Mouse (Mus musculus): ENCODE data around the gene Hist1h4f. TPM values are rescaled to one million over a fixed set of nuclear protein-coding genes. Genes with fewer than 3 reads are reported as not detected.
"Not testable (repeated sequence)": the region's sequence is repeated elsewhere in the genome, so short reads cannot be mapped to it uniquely, and the experiment has no call there.

The Hist1h4f gene
- total RNA-seq, 2 experiments from 2014 or later = 150 to 167 TPM

DNA sequence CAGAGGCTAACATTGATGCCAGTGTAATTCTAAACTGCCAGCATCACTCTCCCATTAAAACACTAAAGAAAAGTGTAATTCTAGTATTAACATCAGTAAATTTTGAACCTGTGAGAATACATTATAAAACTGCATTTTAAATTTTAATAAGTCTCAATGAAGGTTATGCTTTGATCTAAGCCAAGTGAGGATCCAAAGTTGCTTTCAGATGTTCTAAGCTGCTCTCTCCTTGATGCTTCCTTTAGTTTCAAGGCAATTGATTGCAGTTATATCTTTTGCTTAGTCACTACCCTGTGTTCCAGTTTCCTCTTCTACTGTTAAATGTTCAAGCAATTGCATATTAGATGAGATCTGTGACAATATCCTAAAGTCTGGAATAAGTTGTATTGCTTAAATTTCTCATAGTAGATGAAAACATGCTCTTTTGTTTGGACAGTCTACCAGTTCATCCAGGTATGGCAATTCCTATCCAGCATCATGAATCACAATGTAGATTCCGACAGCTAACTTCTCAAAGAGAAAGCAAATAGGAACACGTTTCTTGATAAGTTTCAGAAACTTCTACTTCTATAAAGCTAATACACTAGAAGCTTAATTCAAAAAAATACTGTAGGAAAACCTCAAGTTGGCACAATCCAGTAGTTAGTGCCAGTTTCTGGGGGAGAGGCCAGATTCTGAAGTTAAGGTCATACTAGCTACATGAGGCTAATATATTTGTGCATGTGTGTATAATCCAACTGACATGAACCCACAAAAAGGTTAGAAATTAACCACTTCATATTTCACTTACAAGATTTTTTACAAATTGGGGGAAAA lies 21.0 kb upstream of the Hist1h4f start:
- no peak for DNase-seq (ENCODE audit: low spot score in 2 of 2)
- Histone ChIP-seq H3K4me3 (peak overlapping the region; percentile 73), H3K27ac (peak overlapping the region; percentile 95)
- TF ChIP-seq CTCF (conservative IDR thresholded peaks at IDR 0.05) = no peak

DNA sequence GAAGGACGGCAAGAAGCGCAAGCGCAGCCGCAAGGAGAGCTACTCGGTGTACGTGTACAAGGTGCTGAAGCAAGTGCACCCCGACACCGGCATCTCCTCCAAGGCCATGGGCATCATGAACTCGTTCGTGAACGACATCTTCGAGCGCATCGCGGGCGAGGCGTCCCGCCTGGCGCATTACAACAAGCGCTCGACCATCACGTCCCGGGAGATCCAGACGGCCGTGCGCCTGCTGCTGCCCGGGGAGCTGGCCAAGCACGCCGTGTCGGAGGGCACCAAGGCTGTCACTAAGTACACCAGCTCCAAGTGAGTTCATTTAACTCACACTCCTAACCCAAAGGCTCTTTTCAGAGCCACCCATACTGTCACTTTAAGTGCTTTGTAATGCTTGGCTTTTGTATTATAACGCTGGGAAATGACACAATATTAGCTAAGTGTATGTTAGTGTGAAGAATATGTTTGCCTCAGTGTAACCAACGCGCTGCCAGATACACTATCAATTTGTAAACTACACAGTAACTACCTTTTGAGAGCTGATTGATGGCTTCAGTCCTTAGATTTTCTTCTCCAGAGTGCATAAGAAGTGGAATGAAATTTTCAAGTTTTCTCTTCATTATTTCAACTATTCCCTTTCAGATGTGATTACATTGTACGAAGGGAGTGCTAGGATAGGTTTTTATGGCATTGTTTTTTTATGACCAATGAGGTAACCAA lies 20.2 kb upstream of the Hist1h4f start:
- H3K4me3 ChIP-seq = peak overlapping the region; percentile 73
- not testable (repeated sequence) for DNase-seq (ENCODE audit: low spot score in 2 of 2)
- H3K27ac ChIP-seq = peak overlapping the region; percentile 95

DNA sequence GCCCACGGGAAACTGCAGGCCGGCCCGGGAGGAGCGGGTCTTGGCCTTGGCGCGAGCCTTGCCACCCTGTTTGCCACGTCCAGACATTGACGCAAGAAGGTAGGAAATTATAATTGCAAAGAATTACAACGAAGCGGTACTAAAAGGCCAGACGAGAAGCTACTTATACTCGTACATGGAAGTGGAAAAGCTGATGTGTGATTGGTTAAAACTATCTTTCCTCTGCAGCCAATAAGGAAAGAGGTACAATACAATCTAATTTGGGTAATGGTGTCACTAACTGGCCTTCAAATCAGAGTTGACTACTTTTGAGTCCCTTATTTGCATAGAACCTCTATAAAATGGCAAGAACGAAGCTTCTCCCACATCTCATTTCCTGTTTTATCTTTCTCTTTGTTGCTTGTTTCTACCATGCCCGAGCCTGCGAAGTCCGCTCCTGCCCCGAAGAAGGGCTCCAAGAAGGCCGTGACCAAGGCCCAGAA lies 19.6 kb upstream of the Hist1h4f start, which contains the start of the genes Hist1h2ae and Hist1h2bg:
TSS of gene Hist1h2ae (minus strand) at position 199 of the 482 bp plus-strand sequence.
TSS of gene Hist1h2bg (plus strand) at position 375 of the 482 bp plus-strand sequence.
- H3K27ac ChIP-seq = peak within 1 kb of the TSS; percentile 95
- TF ChIP-seq CTCF (conservative IDR thresholded peaks at IDR 0.05) = no peak
- DNase-seq (ENCODE audit: low spot score in 2 of 2) = peak; percentile 72 to 92

DNA sequence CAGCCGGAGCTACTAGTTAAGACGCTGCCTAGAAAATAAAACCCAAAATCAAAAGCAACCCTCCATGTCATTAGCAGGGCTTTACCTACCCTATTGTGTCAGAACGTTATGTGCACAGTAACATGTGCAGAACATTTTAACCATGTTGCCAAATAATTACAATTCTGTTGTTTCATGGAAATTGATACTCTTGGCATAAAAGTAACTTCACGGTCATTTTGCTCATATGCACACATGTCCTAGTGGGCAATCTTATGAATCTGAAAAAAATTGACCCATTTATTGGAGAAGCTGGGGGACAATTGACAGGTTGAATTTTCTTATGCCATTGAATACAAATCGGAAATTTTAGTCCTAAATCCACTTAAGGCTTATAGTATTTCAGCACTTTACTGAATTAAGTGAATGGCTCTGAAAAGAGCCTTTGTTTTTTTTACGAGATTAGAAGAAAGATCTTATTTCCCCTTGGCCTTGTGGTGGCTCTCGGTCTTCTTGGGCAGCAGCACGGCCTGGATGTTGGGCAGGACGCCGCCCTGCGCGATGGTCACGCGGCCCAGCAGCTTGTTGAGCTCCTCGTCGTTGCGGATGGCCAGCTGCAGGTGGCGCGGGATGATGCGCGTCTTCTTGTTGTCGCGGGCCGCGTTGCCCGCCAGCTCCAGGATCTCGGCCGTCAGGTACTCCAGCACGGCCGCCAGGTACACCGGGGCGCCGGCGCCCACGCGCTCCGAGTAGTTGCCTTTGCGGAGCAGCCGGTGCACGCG lies 19.0 kb upstream of the Hist1h4f start:
- not testable (repeated sequence) for DNase-seq (ENCODE audit: low spot score in 2 of 2)
- Histone ChIP-seq H3K4me3 (peak overlapping the region; percentile 73), H3K27ac (peak overlapping the region; percentile 95)

More for the DNA sequence above, 19.6 kb upstream of the Hist1h4f start, which contains the start of the genes Hist1h2ae and Hist1h2bg:
- peak within 1 kb of the TSS; percentile 73 for H3K4me3 ChIP-seq

DNA sequence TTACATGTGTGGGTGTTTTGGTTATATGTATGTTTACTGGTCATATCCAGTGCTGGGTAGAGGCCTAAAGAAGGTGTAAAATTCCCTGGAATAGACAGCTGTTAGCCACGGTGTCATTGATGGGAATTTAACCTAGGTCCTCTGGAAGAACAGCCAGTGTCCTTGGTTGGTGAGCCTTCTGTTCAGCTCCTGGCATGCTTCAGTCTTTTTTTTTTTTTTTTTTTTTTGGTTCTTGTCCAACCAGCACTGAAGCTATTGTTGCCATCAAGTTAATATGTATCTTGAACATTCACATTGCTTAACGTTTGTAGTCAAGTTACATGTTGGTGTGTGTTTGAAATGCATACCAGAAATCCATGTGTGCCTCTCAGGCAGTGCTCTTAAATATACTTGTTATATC lies 13.0 kb upstream of the Hist1h4f start:
- no peak for TF ChIP-seq CTCF (conservative IDR thresholded peaks at IDR 0.05)
- Histone ChIP-seq H3K27ac (no peak overlapping the region), H3K4me3 (no peak overlapping the region)
- DNase-seq (ENCODE audit: low spot score in 2 of 2) = no peak

DNA sequence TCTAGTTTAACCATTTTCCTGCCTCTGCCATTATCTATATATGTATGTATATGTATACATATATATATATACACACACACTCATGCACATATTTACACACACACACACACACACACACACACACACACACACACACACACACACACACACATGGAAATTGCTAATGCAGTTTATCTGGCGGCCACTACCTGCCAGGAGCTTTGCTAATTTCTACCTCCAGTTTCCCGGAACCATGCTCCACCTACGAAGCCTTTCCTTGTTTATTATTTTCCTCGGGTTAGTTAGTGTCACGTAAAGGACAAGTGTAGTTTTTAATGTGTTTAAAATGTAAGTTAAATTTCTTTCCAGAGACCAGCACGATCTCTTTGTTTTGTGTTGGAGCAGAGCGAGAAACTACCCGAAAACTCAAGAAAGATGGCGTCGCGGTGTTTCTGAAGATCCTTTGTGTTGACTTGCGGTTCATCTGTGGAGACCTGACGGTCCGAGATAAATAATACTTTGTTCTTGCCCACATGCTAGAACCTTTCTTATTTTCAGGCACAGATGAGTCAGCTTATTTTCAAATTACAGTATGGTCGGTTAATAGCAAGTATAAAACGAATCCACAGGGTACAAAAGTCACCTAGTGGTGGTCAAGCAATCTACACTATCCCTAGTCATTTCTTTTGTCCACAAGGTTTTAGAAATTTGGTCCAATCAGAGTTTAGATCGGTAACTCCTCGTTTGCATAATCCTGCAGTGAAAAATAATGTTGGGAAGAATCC lies 11.4 kb upstream of the Hist1h4f start:
- H3K27ac ChIP-seq = peak overlapping the region; percentile 97
- H3K4me3 ChIP-seq = peak overlapping the region; percentile 73
- DNase-seq (ENCODE audit: low spot score in 2 of 2) = no peak
- peak; percentile 81 for TF ChIP-seq CTCF (conservative IDR thresholded peaks at IDR 0.05)

DNA sequence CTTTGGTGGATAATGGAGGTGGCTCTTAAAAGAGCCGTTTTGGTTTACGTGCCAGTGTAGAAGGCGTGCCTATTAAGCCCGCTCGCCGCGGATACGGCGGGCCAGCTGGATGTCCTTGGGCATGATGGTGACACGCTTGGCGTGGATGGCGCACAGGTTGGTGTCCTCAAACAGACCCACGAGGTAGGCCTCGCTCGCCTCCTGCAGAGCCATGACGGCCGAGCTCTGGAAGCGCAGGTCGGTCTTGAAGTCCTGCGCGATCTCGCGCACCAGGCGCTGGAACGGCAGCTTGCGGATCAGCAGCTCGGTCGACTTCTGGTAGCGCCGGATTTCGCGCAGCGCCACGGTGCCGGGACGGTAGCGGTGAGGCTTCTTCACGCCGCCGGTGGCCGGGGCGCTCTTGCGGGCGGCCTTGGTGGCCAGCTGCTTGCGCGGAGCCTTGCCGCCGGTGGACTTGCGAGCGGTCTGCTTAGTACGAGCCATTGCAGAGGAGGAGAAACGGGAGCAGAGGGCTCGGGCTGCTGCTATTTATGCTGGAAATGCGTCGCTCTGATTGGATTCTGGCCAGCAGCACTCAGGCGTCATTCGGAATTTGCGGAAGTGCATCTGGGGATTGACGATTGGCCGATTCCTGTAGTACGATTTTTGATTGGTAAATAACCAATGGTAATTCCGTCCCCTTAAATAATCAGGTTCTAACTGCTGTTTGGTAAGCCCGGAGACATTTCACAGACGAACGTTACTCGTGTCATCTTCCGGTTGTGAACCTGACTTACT lies 10.6 kb upstream of the Hist1h4f start, which contains the start of gene Hist1h3e:
TSS of gene Hist1h3e (minus strand) at position 487 of the 777 bp plus-strand sequence.
- H3K27ac ChIP-seq = peak within 1 kb of the TSS; percentile 97
- H3K4me3 ChIP-seq = peak within 1 kb of the TSS; percentile 73
- DNase-seq (ENCODE audit: low spot score in 2 of 2) = peak; percentile 93 to 96

DNA sequence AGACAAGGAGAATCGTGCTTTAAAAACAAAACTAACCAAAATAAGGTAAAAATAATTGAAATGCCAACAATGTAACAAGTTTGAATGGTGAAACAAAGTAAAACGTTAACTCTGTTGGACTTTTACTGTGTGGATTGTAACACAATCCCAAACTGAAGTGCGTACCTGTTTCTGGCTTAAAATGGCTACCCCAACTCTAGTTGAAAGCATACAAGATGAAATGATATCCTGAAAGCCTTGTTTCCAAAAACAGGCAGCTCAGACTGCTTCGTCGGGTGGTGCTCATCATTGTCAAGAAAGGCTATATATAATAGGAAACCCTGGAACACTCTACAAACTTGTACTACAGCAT lies 10.1 kb upstream of the Hist1h4f start:
- Histone ChIP-seq H3K4me3 (peak overlapping the region; percentile 73), H3K27ac (peak overlapping the region; percentile 97)
- DNase-seq (ENCODE audit: low spot score in 2 of 2) = not testable (repeated sequence)

DNA sequence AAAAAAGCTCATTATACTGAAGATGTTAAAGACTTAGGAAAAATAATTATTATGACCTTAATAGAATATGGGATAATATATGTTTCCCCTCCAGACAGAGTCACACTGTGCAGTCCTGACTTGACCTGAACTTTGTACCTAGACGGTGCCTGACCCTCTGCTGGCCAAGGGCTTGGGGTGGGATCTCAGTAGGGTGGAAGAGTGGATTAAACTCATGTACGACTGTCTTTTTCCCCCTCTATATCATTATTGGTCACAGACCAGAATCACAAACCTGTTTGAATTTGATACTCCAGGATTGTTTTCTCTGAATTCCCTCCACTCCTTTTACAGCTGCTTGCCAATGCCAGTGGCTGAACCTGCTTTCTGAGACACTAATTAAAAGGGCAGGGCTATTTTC lies 9.3 kb upstream of the Hist1h4f start:
- not testable (repeated sequence) for DNase-seq (ENCODE audit: low spot score in 2 of 2); H3K27ac ChIP-seq; H3K4me3 ChIP-seq

DNA sequence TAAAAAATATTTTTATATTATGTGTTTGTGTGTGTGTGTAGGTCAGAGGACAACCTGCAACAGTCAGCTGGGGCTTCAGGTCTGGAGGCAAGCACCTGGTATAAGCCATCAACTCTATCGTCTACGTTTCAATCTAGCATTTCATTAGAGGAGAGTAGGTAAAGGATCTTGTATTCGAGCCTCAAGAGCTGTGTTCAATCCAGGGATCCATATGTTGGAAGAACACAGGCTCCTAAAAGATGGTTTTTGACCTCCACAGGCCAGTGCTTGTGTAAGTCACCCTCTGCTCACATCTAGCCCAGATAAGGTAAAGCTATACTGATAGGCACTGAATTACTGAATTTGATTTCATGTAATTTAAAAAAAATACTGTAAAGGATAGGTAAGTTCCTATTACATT lies 5.5 kb upstream of the Hist1h4f start:
- TF ChIP-seq CTCF (conservative IDR thresholded peaks at IDR 0.05) = no peak
- no peak for DNase-seq (ENCODE audit: low spot score in 2 of 2)
- Histone ChIP-seq H3K27ac (peak overlapping the region; percentile 78; the same call in 1 of the 2 replicates), H3K4me3 (no peak overlapping the region)

DNA sequence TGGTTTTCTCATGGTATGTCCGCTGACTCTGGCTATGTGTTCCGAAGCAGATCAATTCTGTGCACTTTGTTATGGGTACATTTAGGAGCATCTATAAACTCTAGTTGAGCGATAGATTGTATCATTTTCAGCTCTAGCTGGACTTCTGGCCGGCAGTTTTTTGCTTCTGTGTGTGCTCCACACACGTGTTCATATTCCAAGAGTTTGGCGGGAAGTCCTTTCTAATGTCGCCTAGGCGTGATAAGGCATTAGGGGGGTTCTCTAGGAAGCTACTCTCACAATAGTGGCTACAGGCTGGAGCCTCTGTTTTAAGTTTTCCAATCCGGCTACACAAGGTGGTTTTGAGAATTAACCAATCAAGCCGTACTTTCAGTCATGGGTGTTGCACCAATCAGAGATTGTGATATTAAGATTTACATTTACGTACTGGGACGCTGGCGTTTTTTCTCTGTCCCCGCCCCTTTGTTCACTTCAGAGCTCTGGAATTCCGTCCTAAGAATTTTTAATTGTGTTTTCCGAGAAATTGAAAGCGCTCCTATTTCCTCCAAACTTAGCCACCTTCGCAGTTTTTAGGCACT lies 4.5 kb upstream of the Hist1h4f start:
- peak overlapping the region; percentile 78 for H3K27ac ChIP-seq
- peak overlapping the region; percentile 62 for H3K4me3 ChIP-seq
- DNase-seq (ENCODE audit: low spot score in 2 of 2) = peak; percentile 66 to 85
- TF ChIP-seq CTCF (conservative IDR thresholded peaks at IDR 0.05) = no peak

All from layer of hippocampus, adult 2 months (tissue).